Mouse (Mus musculus): ENCODE data around the gene Ahdc1. TPM values are rescaled to one million over a fixed set of nuclear protein-coding genes. Genes with fewer than 3 reads are reported as not detected.

The Ahdc1 gene
- polyA plus RNA-seq, 1 experiment, result 25.8 TPM

- Histone ChIP-seq H3K4me3 (replicated peaks; ENCODE audit: extremely low read depth, low read depth, low read length) (no peak overlapping the region), H3K4me1 (ENCODE audit: control insufficient read depth, insufficient read depth, low read length) (peaks cover 14% of the 10 kb centered on the region)
- DNase-seq, result no peak
- no peak for TF ChIP-seq POLR2A (IDR thresholded peaks at IDR 0.05; ENCODE audit: borderline replicate concordance, extremely low read depth, low read depth, low read length)
- WGBS, result 46% methylated on average over 2 of the region's 2 CpGs
These were observed 38.5 kb upstream of the Ahdc1 start for GRCm38 (mm10) chr4:132972556-132972955.

- TF ChIP-seq POLR2A (IDR thresholded peaks at IDR 0.05; ENCODE audit: borderline replicate concordance, extremely low read depth, low read depth, low read length) (no peak), CTCF (IDR thresholded peaks at IDR 0.05; ENCODE audit: insufficient read depth, low read length) (no peak)
- DNase-seq, result no peak
- 77% methylated on average over 8 of the region's 8 CpGs for WGBS
- Histone ChIP-seq H3K4me1 (ENCODE audit: control insufficient read depth, insufficient read depth, low read length) (peaks cover 14% of the 10 kb centered on the region), H3K4me3 (replicated peaks; ENCODE audit: extremely low read depth, low read depth, low read length) (no peak overlapping the region)
These were observed 37.9 kb upstream of the Ahdc1 start for GRCm38 (mm10) chr4:132973186-132973585.

GRCm38 (mm10) chr4:132973814-132974398 is 37.2 kb upstream of the Ahdc1 start, which contains the start of gene Fgr:
TSS of gene Fgr (plus strand) at chr4:132974095.
- DNase-seq, result no peak
- no peak for TF ChIP-seq POLR2A (IDR thresholded peaks at IDR 0.05; ENCODE audit: borderline replicate concordance, extremely low read depth, low read depth, low read length)
- no peak for TF ChIP-seq CTCF (IDR thresholded peaks at IDR 0.05; ENCODE audit: insufficient read depth, low read length)
- H3K4me3 ChIP-seq (replicated peaks; ENCODE audit: extremely low read depth, low read depth, low read length), result peak within 1 kb of the TSS; percentile 25
- WGBS, result 46% methylated on average over 21 of the region's 21 CpGs
- peaks cover 14% of the 10 kb centered on the region for H3K4me1 ChIP-seq (ENCODE audit: control insufficient read depth, insufficient read depth, low read length)

GRCm38 (mm10) chr4:132974904-132975303 is 36.2 kb upstream of the Ahdc1 start:
- Histone ChIP-seq H3K4me1 (ENCODE audit: control insufficient read depth, insufficient read depth, low read length) (peaks cover 14% of the 10 kb centered on the region), H3K4me3 (replicated peaks; ENCODE audit: extremely low read depth, low read depth, low read length) (peak overlapping the region; percentile 1)
- 4% methylated on average over 15 of the region's 15 CpGs for WGBS
- peak; percentile 63 for DNase-seq
- TF ChIP-seq POLR2A (IDR thresholded peaks at IDR 0.05; ENCODE audit: borderline replicate concordance, extremely low read depth, low read depth, low read length), result no peak
- no peak for TF ChIP-seq CTCF (IDR thresholded peaks at IDR 0.05; ENCODE audit: insufficient read depth, low read length)

- WGBS, result 78% methylated on average over 3 of the region's 3 CpGs
- TF ChIP-seq CTCF (IDR thresholded peaks at IDR 0.05; ENCODE audit: insufficient read depth, low read length) (no peak), POLR2A (IDR thresholded peaks at IDR 0.05; ENCODE audit: borderline replicate concordance, extremely low read depth, low read depth, low read length) (no peak)
- H3K4me1 ChIP-seq (ENCODE audit: control insufficient read depth, insufficient read depth, low read length), result peaks cover 14% of the 10 kb centered on the region
- no peak for DNase-seq
- no peak overlapping the region for H3K4me3 ChIP-seq (replicated peaks; ENCODE audit: extremely low read depth, low read depth, low read length)
These were observed 35.3 kb upstream of the Ahdc1 start for GRCm38 (mm10) chr4:132975791-132976190.

GRCm38 (mm10) chr4:132976729-132977128 is 34.3 kb upstream of the Ahdc1 start:
- H3K4me1 ChIP-seq (ENCODE audit: control insufficient read depth, insufficient read depth, low read length), result peaks cover 13% of the 10 kb centered on the region
- no peak for DNase-seq
- H3K4me3 ChIP-seq (replicated peaks; ENCODE audit: extremely low read depth, low read depth, low read length), result no peak overlapping the region
- WGBS, result 43% methylated on average over 6 of the region's 6 CpGs
- TF ChIP-seq POLR2A (IDR thresholded peaks at IDR 0.05; ENCODE audit: borderline replicate concordance, extremely low read depth, low read depth, low read length), result no peak
- no peak for TF ChIP-seq CTCF (IDR thresholded peaks at IDR 0.05; ENCODE audit: insufficient read depth, low read length)

GRCm38 (mm10) chr4:132977597-132977996 is 33.5 kb upstream of the Ahdc1 start:
- Histone ChIP-seq H3K4me3 (replicated peaks; ENCODE audit: extremely low read depth, low read depth, low read length) (no peak overlapping the region), H3K4me1 (ENCODE audit: control insufficient read depth, insufficient read depth, low read length) (peaks cover 9% of the 10 kb centered on the region)
- no peak for TF ChIP-seq CTCF (IDR thresholded peaks at IDR 0.05; ENCODE audit: insufficient read depth, low read length)
- no peak for TF ChIP-seq POLR2A (IDR thresholded peaks at IDR 0.05; ENCODE audit: borderline replicate concordance, extremely low read depth, low read depth, low read length)
- WGBS, result 50% methylated on average over 5 of the region's 5 CpGs
- DNase-seq, result no peak

GRCm38 (mm10) chr4:132979186-132979585 is 31.9 kb upstream of the Ahdc1 start:
- peaks cover 9% of the 10 kb centered on the region for H3K4me1 ChIP-seq (ENCODE audit: control insufficient read depth, insufficient read depth, low read length)

GRCm38 (mm10) chr4:132981621-132982020 is 29.4 kb upstream of the Ahdc1 start:
- Histone ChIP-seq H3K4me3 (replicated peaks; ENCODE audit: extremely low read depth, low read depth, low read length) (no peak overlapping the region), H3K4me1 (ENCODE audit: control insufficient read depth, insufficient read depth, low read length) (no peaks in the 10 kb centered on the region)
- TF ChIP-seq POLR2A (IDR thresholded peaks at IDR 0.05; ENCODE audit: borderline replicate concordance, extremely low read depth, low read depth, low read length) (no peak), CTCF (IDR thresholded peaks at IDR 0.05; ENCODE audit: insufficient read depth, low read length) (no peak)
- WGBS, result 88% methylated on average over 6 of the region's 6 CpGs
- no peak for DNase-seq

More at GRCm38 (mm10) chr4:132979186-132979585, 31.9 kb upstream of the Ahdc1 start:
- DNase-seq, result no peak
- TF ChIP-seq POLR2A (IDR thresholded peaks at IDR 0.05; ENCODE audit: borderline replicate concordance, extremely low read depth, low read depth, low read length) (no peak), CTCF (IDR thresholded peaks at IDR 0.05; ENCODE audit: insufficient read depth, low read length) (no peak)
- H3K4me3 ChIP-seq (replicated peaks; ENCODE audit: extremely low read depth, low read depth, low read length), result no peak overlapping the region
- WGBS, result 38% methylated on average over 2 of the region's 2 CpGs

GRCm38 (mm10) chr4:132982999-132983398 is 28.1 kb upstream of the Ahdc1 start:
- 31% methylated on average over 6 of the region's 6 CpGs for WGBS
- TF ChIP-seq CTCF (IDR thresholded peaks at IDR 0.05; ENCODE audit: insufficient read depth, low read length) (no peak), POLR2A (IDR thresholded peaks at IDR 0.05; ENCODE audit: borderline replicate concordance, extremely low read depth, low read depth, low read length) (no peak)
- H3K4me1 ChIP-seq (ENCODE audit: control insufficient read depth, insufficient read depth, low read length), result no peaks in the 10 kb centered on the region
- no peak for DNase-seq
- no peak overlapping the region for H3K4me3 ChIP-seq (replicated peaks; ENCODE audit: extremely low read depth, low read depth, low read length)

Data from lung, adult 2 months (tissue).